Mouse (Mus musculus) spleen, postnatal 0 days (tissue): ENCODE results near the gene B3gnt3. TPM values are rescaled to one million over a fixed set of nuclear protein-coding genes. Genes with fewer than 3 reads are reported as not detected.

Experiments used
- polyA plus RNA-seq: library from polyadenylated mRNA; unstranded; fragments of >200 nt; fragmentation: Nextera tagmentation; extraction: Ambion mirVana; gene quantifications from 2 replicates; pipeline ENCODE4 v1.2.1, GENCODE M21; 2015

The B3gnt3 gene
- polyA plus RNA-seq, result 4.3 and 5.0 TPM in 2 replicates

GRCm38 (mm10) chr8:71701414-71702086 lies at the start of gene B3gnt3:
B3gnt3 (minus strand) TSS chr8:71701789.

DNA sequence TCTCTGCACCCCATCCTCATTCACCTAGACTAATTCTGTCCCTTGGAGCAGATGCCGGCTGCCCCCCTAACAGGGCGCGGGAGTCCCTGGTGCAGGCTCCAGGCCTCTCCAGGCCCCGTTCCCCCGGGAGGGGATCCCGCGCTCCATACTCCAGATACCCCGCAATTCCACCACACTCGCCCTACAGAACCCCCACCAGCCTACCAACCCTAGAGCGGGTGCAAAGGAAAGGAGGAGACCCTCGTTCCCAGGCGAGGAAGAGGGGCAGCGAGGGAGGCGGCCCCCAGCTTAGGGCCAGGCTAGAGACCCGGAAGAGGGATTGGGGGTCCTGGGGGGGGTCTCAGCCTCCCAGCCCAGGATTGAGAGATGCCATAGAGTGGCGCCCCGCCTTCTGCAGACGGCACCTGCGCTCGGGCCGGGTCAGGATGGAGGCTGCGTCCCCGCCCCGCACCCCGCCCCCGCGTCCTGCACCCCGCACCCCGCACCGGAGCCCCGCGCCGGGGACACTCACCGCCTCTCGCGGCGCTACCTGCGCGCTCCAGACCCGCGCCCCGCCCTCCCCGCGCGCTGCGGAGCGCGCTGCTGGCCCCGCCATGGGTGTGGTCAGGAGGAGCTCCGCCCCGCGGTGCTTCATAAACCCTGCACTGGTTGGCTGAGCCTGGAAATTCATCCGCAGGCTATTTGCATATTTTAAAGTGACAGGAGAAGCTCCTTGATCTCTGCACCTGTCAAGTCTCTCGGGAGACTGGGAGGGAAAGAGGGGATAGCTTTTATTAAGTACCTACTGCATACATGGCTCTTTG lies 23.7 kb upstream of the B3gnt3 start, which contains the start of gene Fcho1:
Gene Fcho1 (minus strand): TSS at position 595 of the 803 bp plus-strand sequence.

DNA sequence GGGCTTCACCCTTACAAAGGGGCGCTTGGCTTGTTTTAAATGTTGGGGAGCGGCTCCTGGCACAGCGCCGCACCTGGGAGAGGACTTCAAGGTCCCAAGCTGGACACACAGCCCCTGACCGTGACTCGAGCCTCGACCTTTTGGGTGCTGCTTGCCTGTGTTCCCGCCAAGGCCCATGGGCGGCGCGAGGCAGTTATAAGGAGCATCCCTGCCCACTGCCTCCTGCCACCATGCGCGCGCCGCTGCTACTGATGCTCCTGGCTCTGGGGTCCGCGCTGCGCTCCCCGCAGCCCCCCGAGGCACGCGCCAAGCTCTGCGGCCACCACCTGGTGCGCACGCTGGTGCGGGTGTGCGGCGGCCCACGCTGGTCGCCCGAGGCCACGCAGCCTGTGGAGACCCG lies 12.6 kb downstream of the B3gnt3 start, which contains the start of gene Insl3:
Gene Insl3 (plus strand): TSS at position 187 of the 400 bp plus-strand sequence.

GRCm38 (mm10) chr8:71676020-71676741 lies 25.4 kb downstream of the B3gnt3 start, which contains the start of gene Jak3:
Jak3 (plus strand) TSS chr8:71676296.

DNA sequence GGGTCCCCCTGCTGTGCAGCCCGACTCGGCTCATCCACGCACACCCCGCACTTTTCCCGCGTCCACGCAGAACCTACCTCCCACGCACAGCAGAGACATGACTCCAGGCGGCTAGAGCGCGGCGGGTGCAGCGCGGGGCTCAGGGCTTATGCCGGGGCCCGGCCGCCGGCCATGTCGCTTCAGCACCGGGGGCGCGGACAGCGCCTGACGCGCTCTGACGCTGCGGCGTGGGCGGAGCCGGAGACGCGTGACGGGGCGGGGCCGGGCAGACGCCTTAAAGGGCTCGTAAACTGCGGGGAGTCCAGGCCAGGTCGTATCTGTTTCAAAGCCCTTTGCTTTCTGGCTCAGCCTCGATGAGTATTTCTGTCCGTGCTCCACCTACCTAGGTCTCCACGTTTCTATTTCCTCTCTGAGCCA lies 30.0 kb downstream of the B3gnt3 start, which contains the start of gene Unc13a:
Gene Unc13a (minus strand): TSS at position 209 of the 417 bp plus-strand sequence.

Other genes starting within 250 kb of the B3gnt3 start
- 12.1 and 15.6 TPM in 2 replicates for gene Abhd8, start 238.1 kb downstream of the B3gnt3 start, polyA plus RNA-seq
- gene Mrpl34, start 236.8 kb downstream of the B3gnt3 start, polyA plus RNA-seq, result 132 and 137 TPM in 2 replicates
- gene Dda1, start 232.6 kb downstream of the B3gnt3 start, polyA plus RNA-seq, result 57.6 and 58.7 TPM in 2 replicates
- gene Ano8, start 215.8 kb downstream of the B3gnt3 start, polyA plus RNA-seq, result 0.48 and 0.53 TPM in 2 replicates
- 8.7 and 9.3 TPM in 2 replicates for gene Gtpbp3, start 213.7 kb downstream of the B3gnt3 start, polyA plus RNA-seq
- gene Plvap, start 190.0 kb downstream of the B3gnt3 start, polyA plus RNA-seq, result 80.9 and 96.7 TPM in 2 replicates
- gene Ccdc194, start 176.1 kb downstream of the B3gnt3 start, polyA plus RNA-seq, result 0.11 and 0.13 TPM in 2 replicates
- 74.9 and 101 TPM in 2 replicates for gene Bst2, start 164.3 kb downstream of the B3gnt3 start, polyA plus RNA-seq
- 45.0 and 54.4 TPM in 2 replicates for gene Mvb12a, start 158.9 kb downstream of the B3gnt3 start, polyA plus RNA-seq
- gene Tmem221, start 142.9 kb downstream of the B3gnt3 start, polyA plus RNA-seq, result 3.3 and 4.9 TPM in 2 replicates
- gene Nxnl1, start 135.2 kb downstream of the B3gnt3 start, polyA plus RNA-seq, result 0.05 and 0.08 TPM in 2 replicates
- 7.9 and 14.5 TPM in 2 replicates for gene Slc27a1, start 132.9 kb downstream of the B3gnt3 start, polyA plus RNA-seq
- gene Pgls, start 109.6 kb downstream of the B3gnt3 start, polyA plus RNA-seq, result 174 and 198 TPM in 2 replicates
- gene Fam129c, start 104.1 kb downstream of the B3gnt3 start, polyA plus RNA-seq, result 8.2 and 11.6 TPM in 2 replicates
- gene Colgalt1, start 90.8 kb downstream of the B3gnt3 start, polyA plus RNA-seq, result 34.5 and 44.4 TPM in 2 replicates
- gene Unc13a, start 30.0 kb downstream of the B3gnt3 start, polyA plus RNA-seq, result 0.24 and 0.53 TPM in 2 replicates
- gene Jak3, start 25.5 kb downstream of the B3gnt3 start, polyA plus RNA-seq, result 7.5 and 9.3 TPM in 2 replicates
- gene Insl3, start 12.6 kb downstream of the B3gnt3 start, polyA plus RNA-seq, result 5.0 and 6.6 TPM in 2 replicates
- gene Fcho1, start 23.9 kb upstream of the B3gnt3 start, polyA plus RNA-seq, result 48.8 and 51.1 TPM in 2 replicates
- gene Zfp709, start 180.2 kb upstream of the B3gnt3 start, polyA plus RNA-seq, result 2.2 and 2.8 TPM in 2 replicates
- 1.0 and 1.6 TPM in 2 replicates for gene Zfp882, start 206.8 kb upstream of the B3gnt3 start, polyA plus RNA-seq
- 7.8 and 8.9 TPM in 2 replicates for gene Zfp617, start 206.8 kb upstream of the B3gnt3 start, polyA plus RNA-seq
- 10.0 and 10.7 TPM in 2 replicates for gene Zfp961, start 249.2 kb upstream of the B3gnt3 start, polyA plus RNA-seq